Mouse (Mus musculus) CD4-positive, CD25-positive, alpha-beta regulatory T cell, adult 4 months (primary cell): ENCODE data around the gene Fam118a. TPM values are rescaled to one million over a fixed set of nuclear protein-coding genes. Genes with fewer than 3 reads are reported as not detected.
A peak's percentile ranks its signal among the peaks of the same experiment; 100 is the strongest.
"Not testable (repeated sequence)": the region's sequence is repeated elsewhere in the genome, so short reads cannot be mapped to it uniquely, and the experiment has no call there.

Experiments
- ATAC-seq: one replicate; pipeline ENCODE4 v1.8.0; 2017
- polyA plus RNA-seq, 2 experiments: library from polyadenylated mRNA; unstranded; fragments of 100-300 nt; shearing (Covaris generic); gene quantifications; one replicate each; pipeline ENCODE4 v1.2.1; 2017

Gene Fam118a
- polyA plus RNA-seq, 2 experiments from 2014 or later, result 38.3 to 46.1 TPM

DNA sequence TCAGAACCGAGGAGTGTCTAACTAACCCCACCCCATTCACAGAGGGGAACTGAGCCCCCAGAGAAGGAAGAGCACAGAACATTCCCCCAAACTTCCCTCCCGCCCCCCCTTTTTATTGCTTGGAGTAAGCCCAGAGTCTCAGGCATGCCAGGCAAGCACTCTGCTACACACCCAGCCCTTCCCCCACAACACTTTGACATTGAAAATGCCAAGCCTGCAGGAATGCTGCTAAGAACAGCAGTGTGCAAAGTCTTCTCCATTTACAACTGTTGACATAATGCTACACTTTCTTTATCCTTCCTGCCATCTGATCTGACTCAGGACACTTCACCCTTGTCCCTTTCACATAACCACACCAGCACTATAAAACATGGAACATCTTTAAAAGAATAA is 16.1 kb upstream of the Fam118a start:
- ATAC-seq, result no peak

GRCm38 (mm10) chr15:85015771-85016170 is 13.0 kb upstream of the Fam118a start:
- no peak for ATAC-seq

GRCm38 (mm10) chr15:85016951-85017664 is 11.6 kb upstream of the Fam118a start, which contains the start of gene Upk3a:
Upk3a (plus strand) TSS chr15:85017141.
- no peak for ATAC-seq

- ATAC-seq, result no peak
These were observed 6.5 kb upstream of the Fam118a start for GRCm38 (mm10) chr15:85022211-85022610.

GRCm38 (mm10) chr15:85026197-85026596 is 2.6 kb upstream of the Fam118a start:
- no peak for ATAC-seq

DNA sequence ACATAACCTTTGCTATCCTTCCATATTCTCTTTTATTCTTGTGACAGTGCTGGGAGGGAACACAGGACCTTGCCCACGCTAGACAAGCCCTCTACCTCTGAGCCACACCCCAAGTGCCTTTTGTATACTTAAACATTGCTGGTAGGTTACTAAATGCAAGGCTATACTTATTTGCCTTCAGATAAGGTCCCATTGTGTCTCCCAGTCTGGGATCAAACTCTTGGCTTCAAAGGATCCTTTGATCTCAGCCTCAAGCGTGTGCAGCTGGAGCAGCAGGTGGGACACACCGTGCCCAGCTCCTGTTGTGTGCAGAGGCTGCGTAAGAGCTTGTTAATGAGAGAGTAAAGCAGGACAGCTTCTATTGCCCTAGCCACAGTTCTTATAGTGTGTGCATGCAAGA is 1.0 kb upstream of the Fam118a start:
- ATAC-seq, result no peak

GRCm38 (mm10) chr15:85030643-85031042 is 1.9 kb downstream of the Fam118a start:
- ATAC-seq, result not testable (repeated sequence)

DNA sequence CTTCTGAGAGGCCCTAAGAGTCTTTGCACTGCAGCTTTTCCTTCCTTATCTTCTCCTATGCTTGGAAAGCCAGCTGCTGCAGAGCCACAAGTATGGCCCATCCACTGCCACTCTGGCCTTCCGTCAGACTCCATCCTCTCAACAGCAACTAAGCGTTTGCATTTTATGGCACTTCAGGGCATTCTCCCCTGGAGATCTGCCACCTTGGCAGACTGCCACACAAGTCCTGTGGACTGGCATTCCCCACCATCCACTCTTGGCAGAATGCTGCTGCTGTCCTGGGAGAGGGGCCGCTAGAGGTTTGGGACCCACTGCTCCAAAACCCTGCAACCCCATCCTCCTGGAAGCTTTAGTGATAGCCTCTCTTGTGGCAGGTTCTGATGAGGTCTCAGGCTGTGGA is 3.1 kb downstream of the Fam118a start:
- no peak for ATAC-seq

DNA sequence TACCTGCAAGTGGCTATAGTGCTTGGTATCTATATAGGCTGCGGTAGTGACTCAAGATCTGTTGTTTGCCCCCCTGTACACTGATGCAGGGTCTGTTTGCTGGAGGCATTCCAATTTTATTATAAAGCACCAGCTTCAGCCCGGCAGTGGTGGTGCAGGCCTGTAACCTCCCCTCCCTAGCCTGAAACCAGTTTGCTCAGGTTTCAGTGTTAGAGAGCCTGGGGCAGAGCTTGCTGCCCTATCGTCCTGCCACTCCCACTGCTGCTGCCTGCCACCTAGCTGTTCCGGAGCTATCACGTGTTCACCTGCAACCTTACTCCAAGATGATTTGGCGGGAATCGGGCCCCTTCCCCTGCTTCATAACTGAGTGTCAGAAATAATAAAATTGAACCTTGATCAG is 5.2 kb downstream of the Fam118a start:
- not testable (repeated sequence) for ATAC-seq

DNA sequence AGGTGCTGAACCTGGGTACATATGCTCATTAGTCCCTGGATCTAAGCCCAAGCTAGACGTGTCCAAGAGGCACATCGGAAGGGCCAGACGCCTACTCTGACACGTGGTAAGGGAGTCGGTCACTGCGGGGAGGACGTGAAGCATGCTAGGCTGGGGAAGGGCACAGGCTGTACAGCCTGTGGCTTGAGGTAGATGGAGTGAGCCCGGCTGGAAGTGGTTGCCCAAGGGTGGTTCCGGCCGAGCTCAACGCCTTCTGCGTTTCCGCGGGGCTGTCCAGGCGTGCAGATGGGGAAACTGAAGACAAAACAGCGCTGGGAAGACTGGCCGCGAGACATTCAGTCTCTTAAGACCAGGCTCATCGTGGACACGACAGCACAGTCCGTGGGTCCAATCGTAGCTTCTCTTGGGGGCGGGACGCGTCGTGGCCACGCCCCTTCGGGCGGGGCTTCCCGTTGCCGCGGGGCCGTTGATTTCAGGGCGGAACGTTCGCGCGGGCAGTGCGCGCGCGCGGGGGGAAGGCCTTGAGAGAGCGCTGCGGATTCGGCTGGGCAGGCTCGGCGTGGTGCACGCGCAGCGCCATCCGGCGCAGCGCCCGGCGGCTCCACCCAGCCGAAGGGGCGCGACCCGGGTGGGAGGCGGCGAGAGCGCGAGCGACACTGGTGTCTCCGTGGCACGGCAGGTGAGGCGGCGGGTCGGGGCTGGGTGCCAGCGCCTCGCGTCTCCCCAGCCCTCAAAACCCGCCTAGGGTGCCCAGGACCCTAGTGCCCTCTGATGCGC is 8.0 kb downstream of the Fam118a start:
- peak; percentile 92 for ATAC-seq

GRCm38 (mm10) chr15:85037343-85037690 is 8.6 kb downstream of the Fam118a start:
- no peak for ATAC-seq

- ATAC-seq, result no peak
These were observed 12.9 kb downstream of the Fam118a start for GRCm38 (mm10) chr15:85041546-85042225.

DNA sequence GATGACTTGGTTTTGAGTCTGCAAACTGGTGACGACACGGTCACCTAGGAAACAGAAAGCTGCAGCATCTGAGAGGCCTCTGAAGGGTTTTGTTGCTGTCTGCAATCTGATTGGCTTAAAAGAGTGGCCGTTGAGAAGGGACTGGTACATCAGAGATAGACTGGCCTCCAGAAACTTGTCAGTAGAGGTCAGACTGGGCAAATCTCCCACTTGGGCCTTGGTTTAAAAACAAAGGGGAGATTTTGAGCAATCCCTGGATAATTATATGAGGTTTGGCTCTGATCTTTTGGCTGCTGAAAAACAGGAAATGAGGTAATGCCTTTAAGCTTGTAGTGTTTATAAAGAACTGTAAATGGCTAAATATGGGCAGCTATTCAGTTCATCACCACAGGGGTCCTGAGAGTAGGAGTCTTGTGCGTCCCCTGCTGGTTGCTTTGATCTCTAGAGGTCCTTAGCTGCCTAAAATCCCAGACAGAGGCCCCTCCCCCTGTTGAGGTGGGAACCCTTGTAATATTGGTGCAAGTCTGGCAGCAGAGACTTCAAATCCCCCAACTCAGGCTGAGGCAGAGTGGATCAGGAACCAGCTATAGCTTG is 13.7 kb downstream of the Fam118a start:
- peak; percentile 88 for ATAC-seq

GRCm38 (mm10) chr15:85043116-85043515 is 14.4 kb downstream of the Fam118a start:
- peak; percentile 49 for ATAC-seq

DNA sequence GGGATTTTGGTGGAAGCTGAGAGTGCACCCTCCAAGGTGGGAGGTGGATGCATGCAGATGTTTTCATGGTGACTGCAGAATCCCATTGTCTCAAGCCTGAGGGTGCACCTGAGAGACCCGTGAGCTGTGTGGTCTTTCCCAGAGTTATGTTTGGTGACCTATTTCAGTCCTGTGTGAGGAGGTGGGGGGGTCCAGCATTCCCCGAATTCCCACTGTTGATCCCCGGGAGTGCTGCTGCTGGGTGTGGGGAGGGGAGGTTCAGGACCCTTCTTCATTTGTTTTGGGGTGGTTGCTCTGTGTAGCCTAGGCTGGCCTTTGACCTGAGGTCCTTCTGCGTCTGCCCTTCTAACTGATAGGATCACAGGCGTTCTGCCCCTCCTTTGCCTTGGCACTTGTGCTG is 15.0 kb downstream of the Fam118a start:
- ATAC-seq, result no peak

DNA sequence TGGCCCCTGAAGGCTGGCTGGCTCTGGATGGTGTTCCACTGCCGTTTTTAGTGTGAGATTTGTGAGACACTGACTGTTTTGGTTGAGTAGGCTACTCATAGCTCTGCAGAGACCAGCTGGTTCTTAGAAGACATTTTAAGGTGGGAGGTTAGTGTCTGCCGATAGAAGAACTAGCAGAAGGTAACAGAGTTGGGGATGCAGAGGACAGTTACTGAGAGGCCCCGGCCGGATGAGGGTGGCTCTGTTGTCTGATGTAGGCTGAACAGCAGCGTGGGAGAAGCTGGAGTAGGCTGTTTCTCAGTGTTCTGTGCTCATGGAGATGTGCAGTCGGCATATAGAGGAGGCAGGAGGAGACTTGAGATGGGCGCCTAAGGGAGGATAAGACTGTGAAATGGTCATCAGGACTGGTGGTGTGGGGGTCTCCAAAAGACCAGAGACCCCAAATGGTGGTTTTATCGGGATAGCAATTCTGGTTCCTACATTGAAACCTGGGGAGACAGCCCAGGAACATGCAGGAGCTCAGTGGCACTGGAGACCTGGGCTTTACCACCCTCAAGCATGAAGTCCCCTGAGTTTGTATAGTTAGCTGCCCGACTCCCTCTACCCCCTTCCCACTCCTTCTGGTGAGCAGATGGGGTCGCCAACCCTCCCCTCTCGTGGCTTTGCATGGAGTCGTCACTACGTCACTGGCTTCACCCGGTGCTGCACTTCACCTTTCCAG is 17.6 kb downstream of the Fam118a start:
- ATAC-seq, result no peak

DNA sequence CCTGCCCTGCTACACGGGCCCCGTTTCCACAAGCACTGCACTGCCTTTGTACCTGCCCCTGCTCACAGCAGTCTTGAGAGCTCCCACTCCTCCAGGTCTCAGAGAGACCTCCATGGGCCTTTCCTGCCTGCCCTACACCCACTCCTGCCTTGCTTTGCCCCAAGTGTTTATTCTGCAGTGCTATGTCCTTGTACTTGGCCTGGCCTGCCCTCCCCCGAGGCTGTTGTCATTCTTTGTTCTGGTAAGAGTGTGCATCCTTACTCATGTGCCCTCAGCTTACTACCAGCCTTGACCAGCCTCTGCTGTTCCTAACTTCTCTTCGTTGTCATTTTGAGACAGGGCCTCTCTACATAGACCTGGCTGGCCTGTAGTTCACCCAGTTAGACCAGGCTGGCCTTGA is 19.1 kb downstream of the Fam118a start:
- no peak for ATAC-seq

DNA sequence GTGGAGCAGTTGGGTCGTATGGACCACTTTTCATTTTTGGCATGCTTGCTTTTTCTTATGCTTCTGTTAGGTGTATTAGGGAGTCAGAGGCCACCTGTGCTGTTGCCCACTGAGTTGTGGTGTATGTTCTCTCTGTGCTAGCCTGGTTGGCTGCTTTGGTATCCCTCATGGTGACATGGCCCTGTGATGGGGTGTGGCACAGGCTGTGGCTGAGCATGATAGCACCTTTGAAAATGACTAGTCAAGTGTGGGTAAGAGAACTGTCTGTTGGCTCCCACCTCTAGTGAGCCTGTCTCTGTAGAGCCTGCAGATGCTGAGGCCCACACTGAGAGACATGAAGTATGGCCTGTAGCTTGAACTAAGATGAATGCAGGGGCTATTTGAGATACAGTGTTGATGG is 21.0 kb downstream of the Fam118a start:
- ATAC-seq, result no peak

GRCm38 (mm10) chr15:85054098-85054497 is 25.4 kb downstream of the Fam118a start:
- ATAC-seq, result no peak

DNA sequence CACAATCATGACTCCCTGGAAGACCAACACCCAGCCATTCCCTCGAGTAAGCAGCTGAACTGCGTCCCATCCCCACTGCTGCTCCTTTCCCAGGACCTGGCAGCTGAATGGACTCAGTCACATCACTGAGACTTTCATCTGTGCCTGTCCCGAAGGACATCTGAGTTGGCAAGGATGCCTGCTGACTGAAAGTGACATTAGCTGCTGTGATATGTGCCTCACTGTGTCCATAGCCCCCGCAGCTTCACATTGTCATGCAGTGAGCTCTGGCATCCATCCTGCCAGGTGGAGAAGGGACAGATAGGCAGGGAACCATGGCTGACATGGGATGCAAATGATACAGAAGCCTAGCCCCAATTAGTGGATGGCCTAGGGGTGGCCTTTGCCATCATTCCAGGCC is 26.4 kb downstream of the Fam118a start:
- no peak for ATAC-seq

GRCm38 (mm10) chr15:85063421-85063820 is 34.7 kb downstream of the Fam118a start:
- no peak for ATAC-seq

DNA sequence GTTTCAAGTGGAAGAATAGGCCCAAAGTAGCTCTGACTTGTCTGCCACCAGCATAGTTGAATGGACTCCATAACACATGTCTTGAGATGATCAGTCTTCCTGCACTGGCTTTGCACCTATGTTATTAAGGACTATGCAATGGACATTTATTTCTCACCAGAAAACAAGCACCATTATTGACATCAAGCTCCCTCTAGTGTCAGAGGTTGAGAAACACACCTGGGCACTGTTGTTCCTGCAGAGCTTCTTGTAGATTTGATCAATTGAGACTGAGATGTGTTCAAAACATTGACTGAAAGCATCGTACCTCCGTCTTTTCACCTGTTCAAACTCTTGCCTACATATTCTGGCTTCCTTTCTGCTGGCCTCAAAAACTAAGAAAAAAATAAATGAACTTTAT is 41.8 kb downstream of the Fam118a start:
- ATAC-seq, result peak; percentile 85

GRCm38 (mm10) chr15:85072651-85073050 is 43.9 kb downstream of the Fam118a start:
- ATAC-seq, result no peak
